Mouse (Mus musculus): Measurements from ENCODE around the gene Kirrel2. TPM values are rescaled to one million over a fixed set of nuclear protein-coding genes. Genes with fewer than 3 reads are reported as not detected.

Kirrel2 gene
- total and polyA plus RNA-seq, 2 experiments from 2014 or later, result 0.43 to 4.9 TPM

DNA sequence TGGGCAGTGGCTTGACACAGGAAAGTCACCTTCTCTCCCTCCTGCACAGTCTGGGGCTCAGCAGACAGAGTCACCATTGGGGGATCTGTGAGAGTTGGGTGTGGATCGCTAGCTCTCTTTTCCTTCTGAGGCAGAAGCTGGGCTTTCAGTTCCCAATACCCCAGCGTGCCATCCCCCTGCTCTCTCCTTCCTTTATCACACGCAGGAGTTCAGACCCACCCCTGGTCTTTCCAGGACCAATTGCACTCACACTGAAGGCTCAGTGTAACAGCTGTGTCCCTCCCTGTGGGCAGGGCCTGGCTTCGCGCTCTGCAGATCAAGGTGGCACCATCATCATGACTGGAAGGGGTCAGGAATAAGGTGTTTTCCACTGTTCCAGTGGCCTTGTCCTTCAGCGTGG is 3.2 kb downstream of the Kirrel2 start:
- Histone ChIP-seq H3K27me3 (ENCODE audit: insufficient read depth, low read length) (peaks cover 48% of the 10 kb centered on the region), H3K4me1 (ENCODE audit: insufficient read depth, low read length) (peaks cover 8% of the 10 kb centered on the region; the same call in 1 of the 2 replicates), H3K27ac (ENCODE audit: low read depth, low read length) (no peak overlapping the region), H3K9ac (replicated peaks; ENCODE audit: low read length, poor library complexity, severe bottlenecking) (no peak overlapping the region), H3K9me3 (ENCODE audit: low read length) (no peaks in the 10 kb centered on the region), H3K4me3 (ENCODE audit: low read depth, low read length) (no peak overlapping the region), H3K36me3 (ENCODE audit: insufficient read depth, low read length) (no peaks in the 10 kb centered on the region), H3K4me2 (ENCODE audit: low read depth, low read length, poor library complexity, severe bottlenecking) (no peak overlapping the region)
- no peak for TF ChIP-seq CTCF (IDR thresholded peaks at IDR 0.05)
- WGBS, result 14% methylated on average over 6 of the region's 6 CpGs
- no peak for DNase-seq (ENCODE audit: low spot score)
- no peak for ATAC-seq (ENCODE audit: low FRiP score)

DNA sequence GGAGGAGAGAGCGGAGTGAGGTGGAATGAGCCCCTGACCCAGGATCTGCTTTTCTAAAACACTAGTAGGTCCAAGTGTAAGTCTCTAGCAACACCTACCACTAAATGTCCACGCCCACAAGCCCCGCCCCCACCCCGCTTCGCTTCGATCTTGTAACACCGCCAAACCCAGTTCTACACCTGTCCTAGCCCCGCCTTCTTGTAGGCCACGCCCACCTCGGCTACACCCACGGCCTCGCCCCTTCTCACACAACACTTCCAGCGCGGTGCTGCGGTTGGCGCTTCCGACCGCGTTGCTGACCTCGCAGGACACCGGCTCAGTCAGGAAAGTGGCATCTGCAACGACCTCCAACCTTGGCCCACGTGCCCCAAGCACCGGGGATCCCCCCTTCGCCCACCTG is 3.7 kb downstream of the Kirrel2 start:
- H3K4me2 ChIP-seq (ENCODE audit: low read depth, low read length, poor library complexity, severe bottlenecking), result peak overlapping the region; percentile 29; the same call in 1 of the 2 replicates
- H3K27me3 ChIP-seq (ENCODE audit: insufficient read depth, low read length), result peaks cover 48% of the 10 kb centered on the region
- H3K4me1 ChIP-seq (ENCODE audit: insufficient read depth, low read length), result peaks cover 8% of the 10 kb centered on the region; the same call in 1 of the 2 replicates
- H3K9ac ChIP-seq (replicated peaks; ENCODE audit: low read length, poor library complexity, severe bottlenecking), result no peak overlapping the region
- H3K4me3 ChIP-seq (ENCODE audit: low read depth, low read length), result peak overlapping the region; percentile 19; the same call in 1 of the 2 replicates
- H3K36me3 ChIP-seq (ENCODE audit: insufficient read depth, low read length), result no peaks in the 10 kb centered on the region
- ATAC-seq (ENCODE audit: low FRiP score) (no peak), DNase-seq (ENCODE audit: low spot score) (no peak)
- no peaks in the 10 kb centered on the region for H3K9me3 ChIP-seq (ENCODE audit: low read length)
- 3% methylated on average over 25 of the region's 25 CpGs for WGBS
- no peak overlapping the region for H3K27ac ChIP-seq (ENCODE audit: low read depth, low read length)
- no peak for TF ChIP-seq CTCF (IDR thresholded peaks at IDR 0.05)

DNA sequence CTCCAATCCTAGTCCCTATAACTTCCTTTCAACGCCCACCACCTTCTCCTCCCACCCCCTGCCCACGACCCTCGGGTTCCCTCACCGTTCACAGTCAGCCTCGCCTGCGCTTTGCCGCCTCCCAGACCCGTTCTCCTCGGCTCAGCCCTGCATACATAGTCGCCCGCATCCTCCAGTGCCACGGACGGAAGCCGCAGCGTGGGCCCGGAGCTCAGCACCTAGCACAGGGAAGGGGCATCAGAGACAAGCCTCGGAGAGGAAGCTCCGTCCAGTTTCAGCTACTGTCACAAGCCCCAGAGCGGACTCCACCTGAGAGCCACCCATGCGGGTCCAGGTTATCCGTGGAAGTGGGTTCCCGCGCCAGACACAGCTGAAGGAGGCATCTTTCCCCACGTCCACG is 4.2 kb downstream of the Kirrel2 start:
- Histone ChIP-seq H3K4me3 (ENCODE audit: low read depth, low read length) (peak overlapping the region; percentile 19), H3K4me2 (ENCODE audit: low read depth, low read length, poor library complexity, severe bottlenecking) (peak overlapping the region; percentile 29; the same call in 1 of the 2 replicates), H3K36me3 (ENCODE audit: insufficient read depth, low read length) (no peaks in the 10 kb centered on the region), H3K27ac (ENCODE audit: low read depth, low read length) (no peak overlapping the region), H3K27me3 (ENCODE audit: insufficient read depth, low read length) (peaks cover 47% of the 10 kb centered on the region), H3K9ac (replicated peaks; ENCODE audit: low read length, poor library complexity, severe bottlenecking) (no peak overlapping the region), H3K9me3 (ENCODE audit: low read length) (no peaks in the 10 kb centered on the region), H3K4me1 (ENCODE audit: insufficient read depth, low read length) (peaks cover 8% of the 10 kb centered on the region; the same call in 1 of the 2 replicates)
- DNase-seq (ENCODE audit: low spot score) (no peak), ATAC-seq (ENCODE audit: low FRiP score) (no peak)
- TF ChIP-seq CTCF (IDR thresholded peaks at IDR 0.05), result no peak
- WGBS, result 21% methylated on average over 25 of the region's 25 CpGs

DNA sequence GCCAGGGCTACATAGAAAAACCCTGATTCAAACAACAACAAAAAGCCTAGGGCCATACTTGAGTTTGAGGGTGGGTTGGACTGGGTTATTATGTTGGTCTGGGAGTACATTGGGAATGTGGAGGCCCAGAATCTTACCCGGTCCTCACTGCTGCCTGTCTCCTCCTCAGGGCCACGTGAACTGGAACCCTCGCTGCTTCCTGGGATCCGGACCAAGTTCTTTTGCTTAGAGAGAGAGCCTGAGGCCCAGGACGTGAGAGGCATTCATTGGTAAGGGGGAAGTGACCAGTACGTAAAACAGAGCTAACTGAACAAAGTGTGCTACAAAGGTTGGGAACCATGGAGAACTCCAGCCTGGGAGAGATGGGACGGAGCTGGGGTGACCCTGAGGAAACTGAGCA is 7.2 kb downstream of the Kirrel2 start:
- DNase-seq (ENCODE audit: low spot score) (no peak), ATAC-seq (ENCODE audit: low FRiP score) (no peak)
- no peak overlapping the region for H3K27ac ChIP-seq (ENCODE audit: low read depth, low read length)
- H3K36me3 ChIP-seq (ENCODE audit: insufficient read depth, low read length), result no peaks in the 10 kb centered on the region
- no peak overlapping the region for H3K9ac ChIP-seq (replicated peaks; ENCODE audit: low read length, poor library complexity, severe bottlenecking)
- peaks cover 24% of the 10 kb centered on the region for H3K27me3 ChIP-seq (ENCODE audit: insufficient read depth, low read length)
- no peak overlapping the region for H3K4me2 ChIP-seq (ENCODE audit: low read depth, low read length, poor library complexity, severe bottlenecking)
- H3K9me3 ChIP-seq (ENCODE audit: low read length), result no peaks in the 10 kb centered on the region
- WGBS, result 73% methylated on average over 7 of the region's 7 CpGs
- TF ChIP-seq CTCF (IDR thresholded peaks at IDR 0.05), result no peak
- H3K4me1 ChIP-seq (ENCODE audit: insufficient read depth, low read length), result peaks cover 8% of the 10 kb centered on the region; the same call in 1 of the 2 replicates
- H3K4me3 ChIP-seq (ENCODE audit: low read depth, low read length), result no peak overlapping the region

DNA sequence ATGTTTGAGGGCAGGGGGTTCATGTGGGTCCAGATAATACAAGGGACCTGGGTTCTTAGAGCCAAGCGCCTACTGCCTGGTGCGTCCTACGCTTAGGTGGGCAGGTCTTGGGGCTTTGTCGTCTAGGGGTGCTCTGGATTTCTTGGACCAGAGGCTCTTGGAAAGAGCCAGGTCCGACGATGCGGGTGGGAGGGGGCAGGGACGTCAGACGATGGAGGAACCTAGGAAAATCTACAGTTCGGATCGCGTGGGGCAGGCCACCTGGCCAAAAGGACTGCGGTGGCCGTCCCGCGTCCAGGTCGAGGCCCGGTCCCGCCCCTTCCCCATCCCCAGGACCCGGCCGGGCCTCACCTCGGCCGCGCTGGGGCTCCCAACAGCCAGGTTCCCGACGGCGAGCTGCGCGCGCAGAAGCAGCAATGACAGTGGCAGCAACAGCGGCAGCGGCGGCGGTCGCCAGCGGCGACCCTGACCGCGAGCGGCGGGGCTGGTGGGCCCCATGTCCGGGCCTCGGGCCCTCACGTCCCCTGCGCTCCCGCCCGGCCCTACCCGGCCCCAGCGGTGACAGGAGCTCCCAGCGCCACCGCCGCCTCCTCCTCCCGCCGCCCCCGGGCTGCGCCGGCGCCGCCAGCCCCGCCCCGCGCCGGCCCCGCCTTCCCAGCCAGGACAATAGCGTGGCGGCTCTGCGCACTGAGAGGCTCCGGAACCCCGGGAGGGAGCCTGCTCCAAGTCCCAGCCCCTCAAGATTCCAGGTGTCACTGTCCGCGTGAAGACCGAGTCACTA is 12.3 kb downstream of the Kirrel2 start, which contains the start of gene Aplp1:
Aplp1 (minus strand) TSS at position 565 of the 781 bp plus-strand sequence.
- no peak for TF ChIP-seq CTCF (IDR thresholded peaks at IDR 0.05)
- Histone ChIP-seq H3K4me1 (ENCODE audit: insufficient read depth, low read length) (peaks cover 3% of the 10 kb centered on the region; the same call in 1 of the 2 replicates), H3K36me3 (ENCODE audit: insufficient read depth, low read length) (peaks cover 16% of the 10 kb centered on the region), H3K9ac (replicated peaks; ENCODE audit: low read length, poor library complexity, severe bottlenecking) (peak within 1 kb of the TSS; percentile 96), H3K4me2 (ENCODE audit: low read depth, low read length, poor library complexity, severe bottlenecking) (peak within 1 kb of the TSS; percentile 78), H3K9me3 (ENCODE audit: low read length) (no peaks in the 10 kb centered on the region), H3K27me3 (ENCODE audit: insufficient read depth, low read length) (no peaks in the 10 kb centered on the region), H3K4me3 (ENCODE audit: low read depth, low read length) (peak within 1 kb of the TSS; percentile 73), H3K27ac (ENCODE audit: low read depth, low read length) (peak within 1 kb of the TSS; percentile 96)
- ATAC-seq (ENCODE audit: low FRiP score) (peak; percentile 77), DNase-seq (ENCODE audit: low spot score) (peak; percentile 75)
- under 1% methylated on average over 52 of the region's 72 CpGs for WGBS

Data from midbrain, postnatal 0 days (tissue).